Mouse (Mus musculus) naive thymus-derived CD4-positive, alpha-beta T cell, adult 5 months (primary cell): ENCODE measurements around the gene Fbxw7. TPM values are rescaled to one million over a fixed set of nuclear protein-coding genes. Genes with fewer than 3 reads are reported as not detected.

Experiments
- polyA plus RNA-seq: library from polyadenylated mRNA; unstranded; fragments of 100-300 nt; shearing (Covaris generic); gene quantifications from one replicate; pipeline ENCODE4 v1.2.1, GENCODE M21; 2017

Gene Fbxw7
- 17.8 TPM for polyA plus RNA-seq

DNA sequence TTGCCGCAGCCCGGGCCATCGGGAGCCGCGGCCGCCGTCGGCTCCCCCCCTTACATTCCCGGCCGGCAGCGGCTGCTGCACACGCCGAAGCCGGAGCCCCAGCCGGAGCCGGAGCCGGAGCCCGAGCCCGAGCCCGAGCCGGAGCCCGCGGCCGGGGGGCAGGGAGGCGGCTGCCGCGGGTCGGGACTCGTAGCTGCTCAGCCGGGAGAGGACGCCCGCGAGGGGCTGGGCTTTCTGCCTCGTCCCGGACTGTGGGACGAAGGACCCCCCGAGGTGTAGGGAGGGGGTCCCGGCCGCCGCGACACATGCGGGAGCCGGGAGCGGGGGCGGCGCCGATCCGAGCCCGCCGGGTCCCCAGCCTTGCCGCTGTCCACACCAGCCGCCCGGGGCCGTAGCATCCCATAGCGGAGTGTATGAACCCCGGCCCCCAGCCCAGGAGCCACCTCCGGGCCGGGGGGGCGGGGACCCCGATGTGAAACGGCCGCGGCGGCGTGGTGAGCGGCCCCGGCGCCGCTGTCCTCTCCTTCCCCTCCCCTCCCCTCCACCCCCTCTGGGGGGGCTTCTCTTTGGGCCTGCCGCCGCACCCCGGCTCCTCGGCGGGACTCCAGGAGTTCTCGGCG, at the start of gene Fbxw7:
Gene Fbxw7 (plus strand): TSS at position 507 of the 620 bp plus-strand sequence.

Other genes starting within 250 kb of the Fbxw7 start
- 65.5 TPM for gene Arfip1, start 232.6 kb upstream of the Fbxw7 start, polyA plus RNA-seq
- not detected for gene Tigd4, start 221.7 kb upstream of the Fbxw7 start, polyA plus RNA-seq
- gene Tmem154, start 149.1 kb upstream of the Fbxw7 start, polyA plus RNA-seq: 31.9 TPM